Mouse (Mus musculus) gastrocnemius, postnatal 14 days (tissue): ENCODE data around the gene Mbd3. TPM values are rescaled to one million over a fixed set of nuclear protein-coding genes. Genes with fewer than 3 reads are reported as not detected.
"Not testable (repeated sequence)": the region's sequence is repeated elsewhere in the genome, so short reads cannot be mapped to it uniquely, and the experiment has no call there.

Experiments
- DNase-seq: peaks from one replicate; pipeline ENCODE4 v3.0.0; 2021; ENCODE audit warnings: mixed read lengths
- intact Hi-C: fragments of 180-260 bp; cut with DNase I; formaldehyde crosslinking; loops from one replicate; pipeline ENCODE4 v1.15.1; 2025; ENCODE audit warnings: low total_unique reads
- microRNA-seq, 2 experiments: library from miRNA; unstranded; fragments of <30 nt; microRNA quantifications; one replicate each; pipeline ENCODE4 v1.2.0; 2021
- total RNA-seq, 2 experiments: library from RNA; stranded (reverse); gene quantifications; 2 replicates each; pipeline ENCODE4 v1.2.3; 2021

The Mbd3 gene
- total RNA-seq, 2 experiments from 2014 or later = 81.0 to 102 TPM

GRCm38 (mm10) chr10:80348244-80348781, 51.0 kb downstream of the Mbd3 start, which contains the start of gene Adamtsl5:
TSS of gene Adamtsl5 (minus strand) at chr10:80348412.
- intact Hi-C loops = no loop called here

GRCm38 (mm10) chr10:80347514-80347967, 51.8 kb downstream of the Mbd3 start:
- intact Hi-C loops = loop anchor here (2.0 kb wide), 1 partner anchor 27 kb away; no protein-coding TSS in a partner anchor
- DNase-seq = peak; percentile 44

More at GRCm38 (mm10) chr10:80348244-80348781, 51.0 kb downstream of the Mbd3 start, which contains the start of gene Adamtsl5:
- DNase-seq = peak; percentile 80

GRCm38 (mm10) chr10:80345929-80346328, 53.4 kb downstream of the Mbd3 start:
- intact Hi-C loops = loop anchor here (2.0 kb wide), 1 partner anchor 29 kb away; no protein-coding TSS in a partner anchor
- DNase-seq = not testable (repeated sequence)

- DNase-seq = peak; percentile 13
- intact Hi-C loops = no loop called here
Observed at GRCm38 (mm10) chr10:80345122-80345521, 54.2 kb downstream of the Mbd3 start.

GRCm38 (mm10) chr10:80344131-80344661, 55.2 kb downstream of the Mbd3 start:
- intact Hi-C loops = no loop called here
- DNase-seq = peak; percentile 15

- intact Hi-C loops = no loop called here
Observed at GRCm38 (mm10) chr10:80343425-80343895, 55.9 kb downstream of the Mbd3 start.

GRCm38 (mm10) chr10:80342749-80343424, 56.5 kb downstream of the Mbd3 start:
- intact Hi-C loops = no loop called here
- peak; percentile 42 for DNase-seq

More at GRCm38 (mm10) chr10:80343425-80343895, 55.9 kb downstream of the Mbd3 start:
- DNase-seq = peak; percentile 5

Small RNAs within 50 kb of the gene (microRNA-seq; reads per million reads assigned to microRNA genes)
- 0 reads per million in 2 experiments for gene Gm22721

Other genes starting within 250 kb of the Mbd3 start
- gene Cirbp, start 233.6 kb downstream of the Mbd3 start, total RNA-seq = 10 to 100 TPM; 41.4 to 41.5 TPM
- 1 to 10 TPM; 3.3 to 4.2 TPM for gene 1600002K03Rik, start 226.6 kb downstream of the Mbd3 start, total RNA-seq
- gene Efna2, start 220.1 kb downstream of the Mbd3 start, total RNA-seq = under 1 TPM; 0.58 to 0.98 TPM
- gene Mum1, start 173.1 kb downstream of the Mbd3 start, total RNA-seq = 10 to 100 TPM; 15.2 to 19.4 TPM
- 100 to 1,000 TPM; 423 to 474 TPM for gene Ndufs7, start 150.4 kb downstream of the Mbd3 start, total RNA-seq
- 100 to 1,000 TPM; 232 to 267 TPM for gene Gamt, start 138.5 kb downstream of the Mbd3 start, total RNA-seq
- gene Dazap1, start 138.1 kb downstream of the Mbd3 start, total RNA-seq = 10 to 100 TPM; 49.9 to 51.0 TPM
- 100 to 1,000 TPM; 741 to 829 TPM for gene Rps15, start 107.1 kb downstream of the Mbd3 start, total RNA-seq
- gene Apc2, start 103.6 kb downstream of the Mbd3 start, total RNA-seq = 1 to 10 TPM in 1 of 2 experiments, under 1 TPM in 1; 0.93 to 1.2 TPM
- gene 2310011J03Rik, start 79.0 kb downstream of the Mbd3 start, total RNA-seq = 1 to 10 TPM; 7.6 to 8.3 TPM
- 1 to 10 TPM in 1 of 2 experiments, under 1 TPM in 1; 0.53 to 1.2 TPM for gene Pcsk4, start 70.1 kb downstream of the Mbd3 start, total RNA-seq
- 1 to 10 TPM; 1.9 to 2.5 TPM for gene Reep6, start 69.6 kb downstream of the Mbd3 start, total RNA-seq
- gene Adamtsl5, start 51.1 kb downstream of the Mbd3 start, total RNA-seq = 10 to 100 TPM; 24.2 to 26.1 TPM
- gene Plk5, start 43.1 kb downstream of the Mbd3 start, total RNA-seq = under 1 TPM; 0.12 to 0.13 TPM
- 1 to 10 TPM; 5.2 to 6.0 TPM for gene Mex3d, start 11.9 kb downstream of the Mbd3 start, total RNA-seq
- 100 to 1,000 TPM; 793 to 884 TPM for gene Uqcr11, start 7.3 kb upstream of the Mbd3 start, total RNA-seq
- 10 to 100 TPM; 18.1 to 24.6 TPM for gene Tcf3, start 34.1 kb upstream of the Mbd3 start, total RNA-seq
- not detected for gene Onecut3, start 95.3 kb upstream of the Mbd3 start, total RNA-seq
- gene Atp8b3, start 139.6 kb upstream of the Mbd3 start, total RNA-seq = not detected
- 10 to 100 TPM in 1 of 2 experiments, 1 to 10 TPM in 1; 9.8 to 11.1 TPM for gene Rexo1, start 162.0 kb upstream of the Mbd3 start, total RNA-seq
- 1 to 10 TPM; 2.1 to 2.7 TPM for gene Klf16, start 177.8 kb upstream of the Mbd3 start, total RNA-seq
- 10 to 100 TPM; 55.8 to 57.1 TPM for gene Abhd17a, start 190.8 kb upstream of the Mbd3 start, total RNA-seq
- 10 to 100 TPM; 18.3 to 22.0 TPM for gene Scamp4, start 203.3 kb upstream of the Mbd3 start, total RNA-seq
- gene Adat3, start 203.3 kb upstream of the Mbd3 start, total RNA-seq = 1 to 10 TPM; 1.2 to 1.5 TPM
- under 1 TPM; 0.18 to 0.27 TPM for gene Gm49322, start 206.5 kb upstream of the Mbd3 start, total RNA-seq
- gene Csnk1g2, start 223.3 kb upstream of the Mbd3 start, total RNA-seq = 100 to 1,000 TPM in 1 of 2 experiments, 10 to 100 TPM in 1; 94.3 to 105 TPM